Mouse (Mus musculus) neural tube, embryonic 15.5 days (tissue): Measurements from ENCODE around the gene Capza1. TPM values are rescaled to one million over a fixed set of nuclear protein-coding genes. Genes with fewer than 3 reads are reported as not detected.
"Not testable (repeated sequence)": the region's sequence is repeated elsewhere in the genome, so short reads cannot be mapped to it uniquely, and the experiment has no call there.

Source experiments
- ATAC-seq: fragments of 200-750 bp; cut with Nextera tagmentation; 2 replicates; pipeline ENCODE4 v1.8.0; 2017; ENCODE audit warnings: mild to moderate bottlenecking, moderate TSS enrichment, moderate library complexity; ENCODE audit not compliant: low FRiP score
- H3K27ac ChIP-seq: fragments of 300-500 bp; sonication (generic); replicated peaks from 2 replicates; pipeline ENCODE4 v1.5.1; 2015; ENCODE audit warnings: mild to moderate bottlenecking, inconsistent platforms
- H3K27me3 ChIP-seq: fragments of 300-500 bp; sonication (generic); replicated peaks from 2 replicates; pipeline ENCODE4 v1.6.1; 2015; ENCODE audit warnings: inconsistent platforms
- H3K36me3 ChIP-seq: fragments of 300-500 bp; sonication (generic); 2 replicates; pipeline ENCODE4 v1.6.1; 2015; ENCODE audit warnings: inconsistent platforms
- H3K4me1 ChIP-seq: fragments of 300-500 bp; sonication (generic); 2 replicates; pipeline ENCODE4 v1.6.1; 2015; ENCODE audit warnings: inconsistent platforms
- H3K4me2 ChIP-seq: fragments of 300-500 bp; sonication (generic); 2 replicates; pipeline ENCODE4 v1.6.1; 2015; ENCODE audit warnings: inconsistent platforms, mild to moderate bottlenecking, moderate library complexity
- H3K4me3 ChIP-seq: fragments of 300-500 bp; sonication (generic); replicated peaks from 2 replicates; pipeline ENCODE4 v1.5.1; 2015; ENCODE audit warnings: mild to moderate bottlenecking, inconsistent platforms
- H3K9ac ChIP-seq: fragments of 300-500 bp; sonication (generic); replicated peaks from 2 replicates; pipeline ENCODE4 v1.6.1; 2015; ENCODE audit warnings: mild to moderate bottlenecking, inconsistent platforms
- H3K9me3 ChIP-seq: fragments of 300-500 bp; sonication (generic); replicated peaks from 2 replicates; pipeline ENCODE4 v1.6.1; 2016; ENCODE audit warnings: inconsistent platforms
- WGBS: fragments of 180-500 bp; shearing (Covaris S2); methylation state at CpG from one replicate; pipeline ENCODE4 v1.1.7; 2015; ENCODE audit warnings: mixed read lengths; 5-methylcytosine and 5-hydroxymethylcytosine counted together
- polyA plus RNA-seq: library from polyadenylated mRNA; unstranded; fragments of >200 nt; fragmentation: Nextera tagmentation; extraction: Ambion mirVana; gene quantifications from 2 replicates; pipeline ENCODE4 v1.2.1, GENCODE M21; 2015

Gene Capza1
- polyA plus RNA-seq, result 144 and 167 TPM in 2 replicates

- 2% methylated on average over 43 of the region's 43 CpGs for WGBS
- Histone ChIP-seq H3K9me3 (no peaks in the 10 kb centered on the region), H3K4me3 (peak within 1 kb of the TSS; percentile 97), H3K36me3 (no peaks in the 10 kb centered on the region; the same call in 1 of the 2 replicates), H3K27me3 (no peaks in the 10 kb centered on the region), H3K4me2 (peak within 1 kb of the TSS; percentile 74), H3K27ac (peak within 1 kb of the TSS; percentile 95), H3K4me1 (peaks cover 43% of the 10 kb centered on the region), H3K9ac (peak within 1 kb of the TSS; percentile 96)
- peak; percentile 97 for ATAC-seq
Observed at GRCm38 (mm10) chr3:104863786-104864650, at the start of gene Capza1, which contains the start of gene St7l. TSS of gene Capza1 (minus strand) at chr3:104864505. TSS of gene St7l (plus strand) at chr3:104864005.

GRCm38 (mm10) chr3:104909195-104909594 is 44.9 kb upstream of the Capza1 start:
- Histone ChIP-seq H3K4me2 (no peak overlapping the region), H3K4me1 (no peaks in the 10 kb centered on the region), H3K4me3 (no peak overlapping the region), H3K27me3 (no peaks in the 10 kb centered on the region), H3K36me3 (peaks cover 21% of the 10 kb centered on the region), H3K9me3 (no peaks in the 10 kb centered on the region), H3K9ac (no peak overlapping the region), H3K27ac (no peak overlapping the region)
- no peak for ATAC-seq
- 79% methylated on average over 6 of the region's 6 CpGs for WGBS

- Histone ChIP-seq H3K4me3 (no peak overlapping the region), H3K4me1 (no peaks in the 10 kb centered on the region), H3K36me3 (peaks cover 21% of the 10 kb centered on the region), H3K27ac (no peak overlapping the region), H3K9me3 (no peaks in the 10 kb centered on the region), H3K9ac (no peak overlapping the region), H3K27me3 (no peaks in the 10 kb centered on the region), H3K4me2 (no peak overlapping the region)
- no peak for ATAC-seq
- 84% methylated on average over 3 of the region's 3 CpGs for WGBS
Observed at GRCm38 (mm10) chr3:104906007-104906406, 41.7 kb upstream of the Capza1 start.

GRCm38 (mm10) chr3:104905389-104905788 is 41.1 kb upstream of the Capza1 start:
- 90% methylated on average over 4 of the region's 4 CpGs for WGBS
- no peak for ATAC-seq
- no peaks in the 10 kb centered on the region for H3K9me3 ChIP-seq

GRCm38 (mm10) chr3:104901154-104901553 is 36.8 kb upstream of the Capza1 start:
- Histone ChIP-seq H3K27me3 (no peaks in the 10 kb centered on the region), H3K27ac (no peak overlapping the region), H3K9ac (no peak overlapping the region), H3K4me2 (no peak overlapping the region), H3K4me1 (no peaks in the 10 kb centered on the region), H3K9me3 (no peaks in the 10 kb centered on the region), H3K4me3 (no peak overlapping the region), H3K36me3 (peaks cover 28% of the 10 kb centered on the region)
- no peak for ATAC-seq
- WGBS, result 91% methylated on average over 4 of the region's 4 CpGs

More at GRCm38 (mm10) chr3:104905389-104905788, 41.1 kb upstream of the Capza1 start:
- H3K27me3 ChIP-seq, result no peaks in the 10 kb centered on the region
- no peaks in the 10 kb centered on the region for H3K4me1 ChIP-seq
- peaks cover 19% of the 10 kb centered on the region for H3K36me3 ChIP-seq
- no peak overlapping the region for H3K9ac ChIP-seq
- no peak overlapping the region for H3K27ac ChIP-seq
- no peak overlapping the region for H3K4me3 ChIP-seq
- H3K4me2 ChIP-seq, result no peak overlapping the region

- H3K4me1 ChIP-seq, result no peaks in the 10 kb centered on the region
- no peak overlapping the region for H3K27ac ChIP-seq
- 56% methylated on average over 3 of the region's 3 CpGs for WGBS
- no peak overlapping the region for H3K4me2 ChIP-seq
- no peaks in the 10 kb centered on the region for H3K27me3 ChIP-seq
- H3K36me3 ChIP-seq, result peaks cover 39% of the 10 kb centered on the region
- H3K9ac ChIP-seq, result no peak overlapping the region
- H3K4me3 ChIP-seq, result no peak overlapping the region
- H3K9me3 ChIP-seq, result no peaks in the 10 kb centered on the region
- no peak for ATAC-seq
Observed at GRCm38 (mm10) chr3:104896141-104896540, 31.8 kb upstream of the Capza1 start.

GRCm38 (mm10) chr3:104888585-104888984 is 24.3 kb upstream of the Capza1 start:
- H3K4me1 ChIP-seq, result no peaks in the 10 kb centered on the region

GRCm38 (mm10) chr3:104869611-104870010 is 5.3 kb upstream of the Capza1 start:
- Histone ChIP-seq H3K4me1 (peaks cover 11% of the 10 kb centered on the region), H3K4me2 (no peak overlapping the region), H3K9ac (no peak overlapping the region), H3K27ac (no peak overlapping the region), H3K9me3 (no peaks in the 10 kb centered on the region), H3K27me3 (no peaks in the 10 kb centered on the region), H3K4me3 (no peak overlapping the region), H3K36me3 (peaks cover 41% of the 10 kb centered on the region)
- no peak for ATAC-seq

More at GRCm38 (mm10) chr3:104888585-104888984, 24.3 kb upstream of the Capza1 start:
- ATAC-seq, result no peak
- 94% methylated on average over 3 of the region's 3 CpGs for WGBS
- H3K9me3 ChIP-seq, result no peaks in the 10 kb centered on the region
- no peaks in the 10 kb centered on the region for H3K27me3 ChIP-seq
- H3K9ac ChIP-seq, result no peak overlapping the region
- peaks cover 42% of the 10 kb centered on the region for H3K36me3 ChIP-seq
- no peak overlapping the region for H3K4me2 ChIP-seq
- no peak overlapping the region for H3K27ac ChIP-seq
- H3K4me3 ChIP-seq, result no peak overlapping the region

- Histone ChIP-seq H3K4me1 (peaks cover 31% of the 10 kb centered on the region), H3K4me2 (peak overlapping the region; percentile 74; the same call in 1 of the 2 replicates), H3K36me3 (peaks cover 17% of the 10 kb centered on the region)
- not testable (repeated sequence) for ATAC-seq, H3K9ac ChIP-seq, H3K9me3 ChIP-seq, H3K27me3 ChIP-seq, H3K4me3 ChIP-seq, H3K27ac ChIP-seq
Observed at GRCm38 (mm10) chr3:104866674-104867073, 2.4 kb upstream of the Capza1 start.

- no peaks in the 10 kb centered on the region for H3K9me3 ChIP-seq
- H3K27me3 ChIP-seq, result no peaks in the 10 kb centered on the region
- peaks cover 42% of the 10 kb centered on the region for H3K4me1 ChIP-seq
- H3K4me2 ChIP-seq, result peak overlapping the region; percentile 74
- WGBS, result 2% methylated on average over 12 of the region's 12 CpGs
- peaks cover 4% of the 10 kb centered on the region for H3K36me3 ChIP-seq
- peak overlapping the region; percentile 97 for H3K4me3 ChIP-seq
- peak overlapping the region; percentile 96 for H3K9ac ChIP-seq
- peak overlapping the region; percentile 95 for H3K27ac ChIP-seq
- ATAC-seq, result peak; percentile 5
Observed at GRCm38 (mm10) chr3:104865341-104865788, 1.1 kb upstream of the Capza1 start.

GRCm38 (mm10) chr3:104864651-104865340 is 491 bp upstream of the Capza1 start:
- H3K4me3 ChIP-seq, result peak overlapping the region; percentile 97
- under 1% methylated on average over 48 of the region's 48 CpGs for WGBS

More at GRCm38 (mm10) chr3:104864651-104865340, 491 bp upstream of the Capza1 start:
- Histone ChIP-seq H3K4me2 (peak overlapping the region; percentile 74), H3K27me3 (no peaks in the 10 kb centered on the region), H3K27ac (peak overlapping the region; percentile 95), H3K9me3 (no peaks in the 10 kb centered on the region), H3K36me3 (no peaks in the 10 kb centered on the region; the same call in 1 of the 2 replicates), H3K9ac (peak overlapping the region; percentile 96), H3K4me1 (peaks cover 43% of the 10 kb centered on the region)
- peak; percentile 96 for ATAC-seq
